Mouse (Mus musculus): ENCODE data around the gene Adamts3. TPM values are rescaled to one million over a fixed set of nuclear protein-coding genes. Genes with fewer than 3 reads are reported as not detected.

The Adamts3 gene
- polyA plus RNA-seq, 1 experiment, result 0.46 TPM

GRCm38 (mm10) chr5:89714552-89714951, 168.6 kb downstream of the Adamts3 start:
- no peak overlapping the region for H3K27ac ChIP-seq (ENCODE audit: insufficient read depth, low read depth, low read length)
- H3K36me3 ChIP-seq (ENCODE audit: control insufficient read depth, insufficient read depth, low read length), result no peaks in the 10 kb centered on the region
- TF ChIP-seq POLR2A (IDR thresholded peaks at IDR 0.05; ENCODE audit: low read depth, low read length), result no peak
- TF ChIP-seq CTCF (IDR thresholded peaks at IDR 0.05; ENCODE audit: extremely low read depth, insufficient read length, insufficient replicate concordance, low read depth, low read length), result peak; percentile 36; the same call in 1 of the 2 replicates
- H3K4me3 ChIP-seq (ENCODE audit: low read depth, low read length), result no peak overlapping the region
- H3K27me3 ChIP-seq (ENCODE audit: control insufficient read depth, insufficient read depth, low read length), result no peaks in the 10 kb centered on the region
- WGBS, result 36% methylated on average over 2 of the region's 2 CpGs
- H3K4me1 ChIP-seq (ENCODE audit: control insufficient read depth, insufficient read depth, insufficient read length, low read length), result no peaks in the 10 kb centered on the region

DNA sequence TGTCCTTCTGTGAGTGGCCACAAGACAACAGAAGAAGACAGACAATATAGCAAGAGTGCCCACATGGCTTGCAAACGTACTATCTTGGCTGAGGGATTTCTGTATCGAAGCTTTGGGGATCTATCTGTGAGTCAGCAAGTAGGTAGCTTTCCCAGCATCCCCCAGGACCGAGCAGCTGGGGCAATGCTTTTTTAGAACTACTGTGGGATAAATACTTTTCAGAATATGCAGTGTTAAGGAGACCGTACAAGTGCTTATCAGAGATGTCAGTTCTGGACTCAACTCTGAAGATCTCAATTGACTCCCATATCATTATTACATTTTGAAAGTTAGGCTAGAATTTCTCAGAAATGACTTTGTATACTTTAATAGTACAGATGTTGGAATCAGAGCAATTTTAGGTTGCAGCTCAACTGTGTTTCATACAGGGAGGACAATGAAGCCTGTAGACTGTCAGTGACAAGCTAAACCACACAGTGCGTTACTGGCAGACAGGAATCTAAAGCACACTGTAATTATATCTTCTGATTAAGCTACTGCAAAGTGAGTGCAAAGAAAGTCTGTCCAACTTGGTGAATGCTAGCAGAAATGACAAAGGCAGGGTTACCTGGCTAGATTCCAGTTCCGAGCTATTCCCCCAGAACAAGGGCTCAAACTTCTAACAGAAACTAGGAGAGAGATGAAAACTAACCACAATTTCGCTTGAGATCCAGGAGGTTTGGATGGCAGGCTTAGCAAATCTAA, 171.8 kb downstream of the Adamts3 start:
- 86% methylated on average over 7 of the region's 7 CpGs for WGBS
- H3K27ac ChIP-seq (ENCODE audit: insufficient read depth, low read depth, low read length), result no peak overlapping the region
- H3K27me3 ChIP-seq (ENCODE audit: control insufficient read depth, insufficient read depth, low read length), result no peaks in the 10 kb centered on the region
- no peak for TF ChIP-seq POLR2A (IDR thresholded peaks at IDR 0.05; ENCODE audit: low read depth, low read length)
- no peak for TF ChIP-seq CTCF (IDR thresholded peaks at IDR 0.05; ENCODE audit: extremely low read depth, insufficient read length, insufficient replicate concordance, low read depth, low read length)
- no peaks in the 10 kb centered on the region for H3K4me1 ChIP-seq (ENCODE audit: control insufficient read depth, insufficient read depth, insufficient read length, low read length)
- H3K4me3 ChIP-seq (ENCODE audit: low read depth, low read length), result no peak overlapping the region
- H3K36me3 ChIP-seq (ENCODE audit: control insufficient read depth, insufficient read depth, low read length), result no peaks in the 10 kb centered on the region

- Histone ChIP-seq H3K36me3 (ENCODE audit: control insufficient read depth, insufficient read depth, low read length) (no peaks in the 10 kb centered on the region), H3K4me1 (ENCODE audit: control insufficient read depth, insufficient read depth, insufficient read length, low read length) (no peaks in the 10 kb centered on the region), H3K4me3 (ENCODE audit: low read depth, low read length) (no peak overlapping the region), H3K27ac (ENCODE audit: insufficient read depth, low read depth, low read length) (no peak overlapping the region), H3K27me3 (ENCODE audit: control insufficient read depth, insufficient read depth, low read length) (no peaks in the 10 kb centered on the region)
- 13% methylated on average over 4 of the region's 4 CpGs for WGBS
- TF ChIP-seq CTCF (IDR thresholded peaks at IDR 0.05; ENCODE audit: extremely low read depth, insufficient read length, insufficient replicate concordance, low read depth, low read length), result no peak
- no peak for TF ChIP-seq POLR2A (IDR thresholded peaks at IDR 0.05; ENCODE audit: low read depth, low read length)
Observed at GRCm38 (mm10) chr5:89709459-89709858, 173.7 kb downstream of the Adamts3 start.

- H3K4me1 ChIP-seq (ENCODE audit: control insufficient read depth, insufficient read depth, insufficient read length, low read length), result no peaks in the 10 kb centered on the region
- no peaks in the 10 kb centered on the region for H3K36me3 ChIP-seq (ENCODE audit: control insufficient read depth, insufficient read depth, low read length)
- WGBS, result 29% methylated on average over 1 of the region's 1 CpGs
- H3K4me3 ChIP-seq (ENCODE audit: low read depth, low read length), result no peak overlapping the region
- H3K27me3 ChIP-seq (ENCODE audit: control insufficient read depth, insufficient read depth, low read length), result no peaks in the 10 kb centered on the region
- TF ChIP-seq POLR2A (IDR thresholded peaks at IDR 0.05; ENCODE audit: low read depth, low read length) (no peak), CTCF (IDR thresholded peaks at IDR 0.05; ENCODE audit: extremely low read depth, insufficient read length, insufficient replicate concordance, low read depth, low read length) (no peak)
- no peak overlapping the region for H3K27ac ChIP-seq (ENCODE audit: insufficient read depth, low read depth, low read length)
Observed at GRCm38 (mm10) chr5:89704264-89704663, 178.9 kb downstream of the Adamts3 start.

GRCm38 (mm10) chr5:89701241-89702007, 181.7 kb downstream of the Adamts3 start:
- no peaks in the 10 kb centered on the region for H3K27me3 ChIP-seq (ENCODE audit: control insufficient read depth, insufficient read depth, low read length)
- H3K4me1 ChIP-seq (ENCODE audit: control insufficient read depth, insufficient read depth, insufficient read length, low read length), result no peaks in the 10 kb centered on the region
- no peak overlapping the region for H3K4me3 ChIP-seq (ENCODE audit: low read depth, low read length)
- no peak overlapping the region for H3K27ac ChIP-seq (ENCODE audit: insufficient read depth, low read depth, low read length)
- 64% methylated on average over 9 of the region's 9 CpGs for WGBS
- H3K36me3 ChIP-seq (ENCODE audit: control insufficient read depth, insufficient read depth, low read length), result no peaks in the 10 kb centered on the region
- TF ChIP-seq POLR2A (IDR thresholded peaks at IDR 0.05; ENCODE audit: low read depth, low read length) (no peak), CTCF (IDR thresholded peaks at IDR 0.05; ENCODE audit: extremely low read depth, insufficient read length, insufficient replicate concordance, low read depth, low read length) (no peak)

DNA sequence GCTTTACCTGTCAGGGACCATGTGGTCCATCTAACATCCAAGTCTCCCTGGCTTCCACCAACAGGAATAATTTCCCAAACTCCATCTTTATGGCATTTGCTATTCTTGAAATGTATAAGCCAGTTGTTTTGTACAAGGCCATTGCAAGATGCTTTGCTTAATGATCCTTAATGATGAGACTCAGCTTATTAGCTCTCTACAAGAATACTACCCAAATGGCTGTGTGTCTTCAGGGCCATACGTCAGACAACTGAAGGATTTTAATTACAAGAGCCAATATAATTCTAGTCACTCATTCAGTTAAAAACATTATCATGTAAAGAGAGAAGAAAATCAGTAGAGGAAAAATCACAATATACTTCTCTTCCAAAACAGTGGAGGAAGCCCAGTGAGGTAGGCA, 195.3 kb downstream of the Adamts3 start:
- WGBS, result 85% methylated on average over 1 of the region's 1 CpGs
- TF ChIP-seq CTCF (IDR thresholded peaks at IDR 0.05; ENCODE audit: extremely low read depth, insufficient read length, insufficient replicate concordance, low read depth, low read length) (no peak), POLR2A (IDR thresholded peaks at IDR 0.05; ENCODE audit: low read depth, low read length) (no peak)
- H3K27me3 ChIP-seq (ENCODE audit: control insufficient read depth, insufficient read depth, low read length), result no peaks in the 10 kb centered on the region
- no peaks in the 10 kb centered on the region for H3K36me3 ChIP-seq (ENCODE audit: control insufficient read depth, insufficient read depth, low read length)
- no peak overlapping the region for H3K4me3 ChIP-seq (ENCODE audit: low read depth, low read length)
- H3K27ac ChIP-seq (ENCODE audit: insufficient read depth, low read depth, low read length), result no peak overlapping the region
- H3K4me1 ChIP-seq (ENCODE audit: control insufficient read depth, insufficient read depth, insufficient read length, low read length), result no peaks in the 10 kb centered on the region

GRCm38 (mm10) chr5:89679871-89680536, 203.1 kb downstream of the Adamts3 start:
- TF ChIP-seq CTCF (IDR thresholded peaks at IDR 0.05; ENCODE audit: extremely low read depth, insufficient read length, insufficient replicate concordance, low read depth, low read length) (no peak), POLR2A (IDR thresholded peaks at IDR 0.05; ENCODE audit: low read depth, low read length) (no peak)
- Histone ChIP-seq H3K27me3 (ENCODE audit: control insufficient read depth, insufficient read depth, low read length) (no peaks in the 10 kb centered on the region), H3K4me1 (ENCODE audit: control insufficient read depth, insufficient read depth, insufficient read length, low read length) (no peaks in the 10 kb centered on the region), H3K4me3 (ENCODE audit: low read depth, low read length) (no peak overlapping the region), H3K36me3 (ENCODE audit: control insufficient read depth, insufficient read depth, low read length) (no peaks in the 10 kb centered on the region), H3K27ac (ENCODE audit: insufficient read depth, low read depth, low read length) (no peak overlapping the region)
- 57% methylated on average over 5 of the region's 5 CpGs for WGBS

Measured in small intestine, adult 2 months (tissue).